ENCODE assay signal across 27 mouse cellular contexts in genomic region chr3:151411488-151411887, GRCm38 (mm10). TPM values are rescaled to one million over a fixed set of nuclear protein-coding genes. Genes with fewer than 3 reads are reported as not detected.
A peak's percentile ranks its signal among the peaks of the same experiment; 100 is the strongest.
DNase-seq lines count a peak whose midpoint lies in the region; ATAC-seq lines count a peak whose summit lies in the region.
"Had no signal": no experiment of that assay in that cellular context is flagged by ENCODE, and none has a peak within 500 bp of the region (broad histone marks: within the 10 kb centered on the region; RNA-seq: fewer than 3 reads in every experiment).

No protein-coding gene starts in this region.

- no peak for DNase-seq in forebrain, embryonic 10.5 days (ENCODE audit: extremely low spot score, low spot score)
- peak; percentile 3 to 4 for DNase-seq in left cerebral cortex, postnatal 14 days (ENCODE audit: low spot score in 2 of 2)
- no peak for DNase-seq in left cerebral cortex, adult 8-10 months (ENCODE audit: low spot score in 2 of 2)
- DNase-seq in brain, adult 2 months (ENCODE audit: low read depth, low spot score): peak; percentile 20
- DNase-seq in adrenal gland, adult 18-20 months (ENCODE audit: low spot score in 2 of 2): no peak
- DNase-seq: adrenal gland, postnatal 14 days; gastrocnemius, postnatal 10 days; heart, postnatal 10 days; kidney, adult 8-10 months; kidney, postnatal 4 days; layer of hippocampus, postnatal 36 days; lung, postnatal 36 days; thymus, postnatal 4 days had no signal

- ATAC-seq in forebrain, embryonic 13.5 days: peak; percentile 86; the same call in 1 of the 2 replicates
- ATAC-seq in forebrain, embryonic 16.5 days: peak; percentile 92
- ATAC-seq: intestine, embryonic 16.5 days; midbrain, embryonic 13.5 days; Patski had no signal

- H3K27me3 ChIP-seq in forebrain, embryonic 13.5 days: no peaks in the 10 kb centered on the region
- H3K27me3 ChIP-seq in forebrain, embryonic 10.5 days (ENCODE audit: poor library complexity, severe bottlenecking): no peaks in the 10 kb centered on the region
- no peaks in the 10 kb centered on the region for H3K27me3 ChIP-seq in forebrain, embryonic 16.5 days (replicated peaks; ENCODE audit: control insufficient read depth, insufficient read depth, low read length)
- H3K27me3 ChIP-seq: embryonic facial prominence, embryonic 13.5 days; heart, embryonic 13.5 days; lung, embryonic 15.5 days; megakaryocyte, embryonic 14.5 days; midbrain, embryonic 13.5 days; Patski had no signal

- no peaks in the 10 kb centered on the region for H3K9me3 ChIP-seq in forebrain, embryonic 13.5 days (replicated peaks)
- no peaks in the 10 kb centered on the region for H3K9me3 ChIP-seq in forebrain, embryonic 10.5 days
- H3K9me3 ChIP-seq in forebrain, embryonic 16.5 days (ENCODE audit: control insufficient read depth, low read length): no peaks in the 10 kb centered on the region
- H3K9me3 ChIP-seq: embryonic facial prominence, embryonic 13.5 days; heart, embryonic 13.5 days; limb, embryonic 13.5 days; lung, embryonic 15.5 days; megakaryocyte, embryonic 14.5 days; midbrain, embryonic 13.5 days had no signal

- 77% methylated on average over 4 of the region's 4 CpGs for WGBS in forebrain, embryonic 13.5 days
- 95% methylated on average over 4 of the region's 4 CpGs for WGBS in forebrain, embryonic 10.5 days
- WGBS in forebrain, embryonic 16.5 days: 55% methylated on average over 4 of the region's 4 CpGs

- H3K9ac ChIP-seq in forebrain, embryonic 13.5 days: no peak overlapping the region
- no peak overlapping the region for H3K9ac ChIP-seq in forebrain, embryonic 16.5 days (replicated peaks; ENCODE audit: low read depth, low read length)
- H3K9ac ChIP-seq: embryonic facial prominence, embryonic 13.5 days; heart, embryonic 13.5 days; limb, embryonic 13.5 days; lung, embryonic 15.5 days; midbrain, embryonic 13.5 days had no signal

- H3K4me3 ChIP-seq in forebrain, embryonic 13.5 days: no peak overlapping the region
- no peak overlapping the region for H3K4me3 ChIP-seq in forebrain, embryonic 10.5 days
- H3K4me3 ChIP-seq in forebrain, embryonic 16.5 days (replicated peaks; ENCODE audit: low read length): no peak overlapping the region
- H3K4me3 ChIP-seq: embryonic facial prominence, embryonic 13.5 days; heart, embryonic 13.5 days; limb, embryonic 13.5 days; lung, embryonic 15.5 days; megakaryocyte, embryonic 14.5 days; midbrain, embryonic 13.5 days had no signal

- H3K27ac ChIP-seq in forebrain, embryonic 13.5 days: no peak overlapping the region
- H3K27ac ChIP-seq in forebrain, embryonic 10.5 days: no peak overlapping the region
- no peak overlapping the region for H3K27ac ChIP-seq in forebrain, embryonic 16.5 days (ENCODE audit: low read length)
- H3K27ac ChIP-seq: embryonic facial prominence, embryonic 13.5 days; heart, embryonic 13.5 days; kidney, postnatal 0 days; limb, embryonic 13.5 days; lung, embryonic 15.5 days; midbrain, embryonic 13.5 days had no signal

- H3K36me3 ChIP-seq in forebrain, embryonic 13.5 days (ENCODE audit: poor library complexity, severe bottlenecking): no peaks in the 10 kb centered on the region
- H3K36me3 ChIP-seq in forebrain, embryonic 10.5 days (replicated peaks): no peaks in the 10 kb centered on the region
- H3K36me3 ChIP-seq in forebrain, embryonic 16.5 days (ENCODE audit: control insufficient read depth, insufficient read depth): no peaks in the 10 kb centered on the region
- H3K36me3 ChIP-seq: embryonic facial prominence, embryonic 13.5 days; heart, embryonic 13.5 days; limb, embryonic 13.5 days; lung, embryonic 15.5 days; midbrain, embryonic 13.5 days had no signal

- intact Hi-C loops in left cerebral cortex, postnatal 14 days (cut with DNase I): no loop called here

- H3K4me1 ChIP-seq in forebrain, embryonic 13.5 days: no peaks in the 10 kb centered on the region
- no peaks in the 10 kb centered on the region for H3K4me1 ChIP-seq in forebrain, embryonic 10.5 days
- H3K4me1 ChIP-seq in forebrain, embryonic 16.5 days (replicated peaks; ENCODE audit: control insufficient read depth, insufficient read depth, low read length): no peaks in the 10 kb centered on the region
- H3K4me1 ChIP-seq: embryonic facial prominence, embryonic 13.5 days; heart, embryonic 13.5 days; limb, embryonic 13.5 days; lung, embryonic 15.5 days; midbrain, embryonic 13.5 days had no signal

- no peak overlapping the region for H3K4me2 ChIP-seq in forebrain, embryonic 13.5 days
- H3K4me2 ChIP-seq in forebrain, embryonic 16.5 days (ENCODE audit: low read length): no peak overlapping the region
- H3K4me2 ChIP-seq: embryonic facial prominence, embryonic 13.5 days; heart, embryonic 13.5 days; limb, embryonic 13.5 days; liver, embryonic 11.5 days; lung, embryonic 15.5 days; midbrain, embryonic 13.5 days had no signal

RNA-seq across cellular contexts. Expression of gene Adgrl4, which starts 26.2 kb away (rescaled TPM):
- polyA plus RNA-seq in forebrain, embryonic 13.5 days (2015; fragmentation: Nextera tagmentation; extraction: Ambion mirVana): 8.1 and 8.2 TPM in 2 replicates
- 4.1 and 4.8 TPM in 2 replicates for polyA plus RNA-seq in forebrain, embryonic 10.5 days (2016; fragmentation: Nextera tagmentation; extraction: Ambion mirVana)
- 10 to 100 TPM; 28.9 to 31.7 TPM for total RNA-seq in left cerebral cortex, postnatal 14 days (2021)
- total RNA-seq in left cerebral cortex, adult 8-10 months (2022): 10 to 100 TPM; 17.8 to 24.3 (median 19.1) TPM
- 14.3 and 19.7 TPM in 2 replicates for polyA plus RNA-seq in forebrain, embryonic 16.5 days (2015; fragmentation: Nextera tagmentation; extraction: Ambion mirVana)
- total RNA-seq in adrenal gland, adult 18-20 months (2021): 10 to 100 TPM; 64.7 to 70.3 TPM
- total RNA-seq: MEL; neutrophil, adult 5-6 weeks had no signal
- polyA plus RNA-seq: Patski had no signal

Comparison
In these comparisons a context has a peak if more than half of its experiments do, and no peak if none do; other contexts are left out.
1. DNase-seq: peak in left cerebral cortex, postnatal 14 days (2 of 2) and brain, adult 2 months (single experiment); none in forebrain, embryonic 10.5 days (single experiment), left cerebral cortex, adult 8-10 months (0 of 2) and adrenal gland, adult 18-20 months (0 of 2).